Mouse (Mus musculus): Measurements from ENCODE around the gene Cd2bp2. TPM values are rescaled to one million over a fixed set of nuclear protein-coding genes. Genes with fewer than 3 reads are reported as not detected.
A peak's percentile ranks its signal among the peaks of the same experiment; 100 is the strongest.

Gene Cd2bp2
- polyA plus RNA-seq, 2 experiments = 54.2 to 110 TPM

DNA sequence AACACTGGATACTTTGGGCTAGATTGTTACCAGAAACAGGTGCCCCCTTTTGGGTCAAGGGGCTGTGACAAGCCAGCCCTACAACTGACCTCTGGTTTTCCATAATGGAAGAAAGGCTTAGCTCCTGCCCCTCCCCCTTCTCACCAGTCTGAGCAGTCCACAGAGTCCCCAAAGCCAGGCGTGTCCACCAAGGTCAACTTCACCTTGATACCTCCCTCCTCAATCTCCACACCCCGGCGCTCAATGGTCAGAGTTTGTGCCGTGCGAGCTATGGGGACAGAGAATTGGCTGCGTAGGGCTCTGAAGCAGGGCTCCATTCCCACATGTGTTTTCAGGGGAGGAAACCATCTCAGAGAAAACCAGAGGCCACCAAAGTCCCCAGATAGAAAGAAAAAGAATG, 21.6 kb upstream of the Cd2bp2 start:
- ATAC-seq (ENCODE audit: low FRiP score, low read depth) (no peak), DNase-seq (ENCODE audit: low spot score) (no peak)
- Histone ChIP-seq H3K9ac (ENCODE audit: low read depth, low read length, severe bottlenecking) (no peak overlapping the region), H3K4me1 (ENCODE audit: control insufficient read depth, insufficient read depth, low read length) (peaks cover 10% of the 10 kb centered on the region), H3K27ac (replicated peaks; ENCODE audit: low read depth, low read length) (no peak overlapping the region), H3K9me3 (ENCODE audit: control insufficient read depth, low read length) (no peaks in the 10 kb centered on the region), H3K4me2 (replicated peaks; ENCODE audit: low read depth, low read length, severe bottlenecking) (no peak overlapping the region), H3K36me3 (ENCODE audit: control insufficient read depth, insufficient read depth, low read length) (no peaks in the 10 kb centered on the region), H3K4me3 (replicated peaks; ENCODE audit: low read length) (no peak overlapping the region), H3K27me3 (ENCODE audit: control insufficient read depth, insufficient read depth, low read length) (no peaks in the 10 kb centered on the region)
- TF ChIP-seq POLR2A (IDR thresholded peaks at IDR 0.05; ENCODE audit: borderline replicate concordance, extremely low read depth, insufficient read depth, insufficient read length) = no peak
- 86% methylated on average over 6 of the region's 6 CpGs for WGBS

DNA sequence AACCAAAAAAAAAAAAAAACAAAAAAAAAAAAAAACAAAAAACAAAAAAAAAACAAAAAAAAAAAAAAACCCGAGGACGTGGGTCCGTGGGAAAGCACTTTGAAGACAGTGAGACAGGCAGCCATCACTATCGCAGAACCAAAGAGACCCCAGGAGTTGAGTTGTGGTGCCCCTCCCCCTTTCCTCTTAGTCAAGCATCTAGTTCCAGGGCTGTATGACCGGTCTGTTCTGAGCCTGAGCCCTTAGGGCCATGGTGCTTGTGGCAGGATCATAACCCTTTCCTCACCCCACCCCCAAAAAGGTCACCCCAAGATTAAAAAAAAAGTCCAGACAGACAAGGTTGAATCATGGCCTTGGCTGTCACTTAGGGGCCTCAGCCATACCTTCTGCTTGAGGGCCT, 20.5 kb upstream of the Cd2bp2 start:
- Histone ChIP-seq H3K4me2 (replicated peaks; ENCODE audit: low read depth, low read length, severe bottlenecking) (no peak overlapping the region), H3K4me3 (replicated peaks; ENCODE audit: low read length) (no peak overlapping the region), H3K27ac (replicated peaks; ENCODE audit: low read depth, low read length) (no peak overlapping the region), H3K9me3 (ENCODE audit: control insufficient read depth, low read length) (no peaks in the 10 kb centered on the region), H3K4me1 (ENCODE audit: control insufficient read depth, insufficient read depth, low read length) (peaks cover 10% of the 10 kb centered on the region), H3K9ac (ENCODE audit: low read depth, low read length, severe bottlenecking) (no peak overlapping the region), H3K27me3 (ENCODE audit: control insufficient read depth, insufficient read depth, low read length) (no peaks in the 10 kb centered on the region), H3K36me3 (ENCODE audit: control insufficient read depth, insufficient read depth, low read length) (no peaks in the 10 kb centered on the region)
- 85% methylated on average over 5 of the region's 5 CpGs for WGBS
- DNase-seq (ENCODE audit: low spot score) (no peak), ATAC-seq (ENCODE audit: low FRiP score, low read depth) (no peak)
- TF ChIP-seq POLR2A (IDR thresholded peaks at IDR 0.05; ENCODE audit: borderline replicate concordance, extremely low read depth, insufficient read depth, insufficient read length) = no peak

DNA sequence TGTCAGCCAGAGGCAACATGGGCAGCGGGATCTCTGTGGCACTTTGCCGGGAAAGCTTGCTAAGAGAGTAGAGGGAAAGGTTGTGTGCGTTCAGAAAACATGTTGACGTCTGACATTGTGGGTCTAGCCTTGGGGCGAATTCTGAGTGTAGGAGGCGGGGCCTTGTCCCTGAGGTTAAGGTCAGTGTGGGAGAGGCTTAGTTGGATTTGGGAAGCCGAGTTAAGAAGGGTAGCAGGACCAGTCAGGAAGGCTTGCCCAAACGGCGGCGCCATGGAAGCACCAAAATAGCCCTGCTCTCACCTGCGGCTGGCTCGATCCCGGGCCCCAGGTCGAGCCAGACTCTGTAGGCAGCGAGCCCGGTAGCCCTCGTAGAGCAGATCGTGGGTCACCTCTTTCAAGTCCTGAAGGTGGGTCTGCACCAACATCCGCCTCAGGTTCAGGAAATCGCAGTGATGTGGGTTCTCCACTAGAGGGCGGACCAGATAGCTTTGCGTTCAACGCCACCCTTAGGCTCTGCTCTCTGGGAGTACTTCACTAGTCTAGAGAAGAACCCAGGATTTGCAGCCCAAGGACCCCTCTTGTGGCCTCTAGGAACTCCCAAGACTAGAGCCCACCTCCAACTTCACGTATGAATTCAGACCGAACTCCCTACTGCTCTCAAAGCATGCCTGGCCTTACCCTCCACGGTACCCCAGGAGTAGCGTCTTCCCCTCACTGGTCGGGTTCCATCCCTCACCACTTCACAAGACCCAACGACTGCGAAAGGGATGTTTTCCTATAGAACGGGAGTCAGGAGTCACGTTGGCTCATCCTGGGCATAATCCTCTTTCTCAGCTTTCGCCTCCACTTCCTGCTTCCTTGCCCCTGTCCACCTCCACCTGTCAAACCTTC, 19.4 kb upstream of the Cd2bp2 start:
- Histone ChIP-seq H3K27me3 (ENCODE audit: control insufficient read depth, insufficient read depth, low read length) (no peaks in the 10 kb centered on the region), H3K4me2 (replicated peaks; ENCODE audit: low read depth, low read length, severe bottlenecking) (peak overlapping the region; percentile 60), H3K27ac (replicated peaks; ENCODE audit: low read depth, low read length) (no peak overlapping the region; the same call in 1 of the 2 replicates), H3K4me1 (ENCODE audit: control insufficient read depth, insufficient read depth, low read length) (peaks cover 10% of the 10 kb centered on the region), H3K9ac (ENCODE audit: low read depth, low read length, severe bottlenecking) (peak overlapping the region; percentile 53), H3K9me3 (ENCODE audit: control insufficient read depth, low read length) (no peaks in the 10 kb centered on the region), H3K36me3 (ENCODE audit: control insufficient read depth, insufficient read depth, low read length) (no peaks in the 10 kb centered on the region), H3K4me3 (replicated peaks; ENCODE audit: low read length) (peak overlapping the region; percentile 34)
- ATAC-seq (ENCODE audit: low FRiP score, low read depth) (peak; percentile 48), DNase-seq (ENCODE audit: low spot score) (peak; percentile 82)
- WGBS = 20% methylated on average over 33 of the region's 33 CpGs
- TF ChIP-seq POLR2A (IDR thresholded peaks at IDR 0.05; ENCODE audit: borderline replicate concordance, extremely low read depth, insufficient read depth, insufficient read length) = no peak

DNA sequence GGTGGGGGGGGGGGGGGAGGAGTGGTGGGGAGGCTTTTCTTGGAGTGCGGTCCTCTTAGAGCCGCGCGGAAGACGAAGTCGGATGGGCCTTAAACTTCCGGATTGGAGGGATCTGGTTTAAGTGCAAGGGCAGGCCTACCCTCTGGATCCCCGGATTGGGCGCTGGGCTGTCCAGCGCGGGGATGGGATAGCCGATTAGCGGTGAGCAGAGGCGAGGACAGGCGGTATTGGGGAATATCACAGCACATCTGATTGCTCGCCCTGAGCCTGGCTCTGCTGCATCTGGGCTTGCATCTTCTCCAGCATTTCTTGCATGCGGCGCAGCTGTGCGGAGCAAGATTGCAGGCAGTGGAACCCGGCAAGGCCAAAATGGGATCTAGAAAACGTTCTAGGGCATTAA, 18.7 kb upstream of the Cd2bp2 start:
- H3K4me2 ChIP-seq (replicated peaks; ENCODE audit: low read depth, low read length, severe bottlenecking) = peak overlapping the region; percentile 60
- no peaks in the 10 kb centered on the region for H3K27me3 ChIP-seq (ENCODE audit: control insufficient read depth, insufficient read depth, low read length)
- H3K4me3 ChIP-seq (replicated peaks; ENCODE audit: low read length) = peak overlapping the region; percentile 34
- WGBS = 27% methylated on average over 21 of the region's 21 CpGs
- H3K4me1 ChIP-seq (ENCODE audit: control insufficient read depth, insufficient read depth, low read length) = peaks cover 11% of the 10 kb centered on the region
- no peaks in the 10 kb centered on the region for H3K36me3 ChIP-seq (ENCODE audit: control insufficient read depth, insufficient read depth, low read length)
- no peak for TF ChIP-seq POLR2A (IDR thresholded peaks at IDR 0.05; ENCODE audit: borderline replicate concordance, extremely low read depth, insufficient read depth, insufficient read length)
- no peaks in the 10 kb centered on the region for H3K9me3 ChIP-seq (ENCODE audit: control insufficient read depth, low read length)
- ATAC-seq (ENCODE audit: low FRiP score, low read depth) = no peak
- H3K9ac ChIP-seq (ENCODE audit: low read depth, low read length, severe bottlenecking) = peak overlapping the region; percentile 53
- H3K27ac ChIP-seq (replicated peaks; ENCODE audit: low read depth, low read length) = no peak overlapping the region; the same call in 1 of the 2 replicates
- DNase-seq (ENCODE audit: low spot score) = no peak

DNA sequence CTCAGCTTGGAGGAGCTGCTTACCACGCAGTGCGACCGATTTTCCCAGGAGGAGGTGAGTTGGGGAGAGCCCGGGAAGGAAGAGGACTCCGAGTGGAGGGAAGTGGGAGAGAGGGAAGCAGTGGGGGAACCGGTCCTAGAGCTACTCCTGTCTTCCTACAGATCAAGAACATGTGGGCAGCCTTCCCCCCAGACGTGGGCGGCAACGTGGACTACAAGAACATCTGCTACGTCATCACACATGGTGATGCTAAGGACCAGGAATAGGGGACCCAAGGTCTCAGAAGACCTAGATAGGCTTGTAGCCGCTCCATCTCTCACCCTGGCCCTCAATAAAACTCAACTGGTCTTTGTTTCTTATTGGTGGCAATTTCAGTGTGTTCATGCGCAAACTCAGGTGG, 18.1 kb upstream of the Cd2bp2 start:
- Histone ChIP-seq H3K27ac (replicated peaks; ENCODE audit: low read depth, low read length) (no peak overlapping the region), H3K4me3 (replicated peaks; ENCODE audit: low read length) (peak overlapping the region; percentile 34; the same call in 1 of the 2 replicates), H3K9ac (ENCODE audit: low read depth, low read length, severe bottlenecking) (peak overlapping the region; percentile 53; the same call in 1 of the 2 replicates), H3K27me3 (ENCODE audit: control insufficient read depth, insufficient read depth, low read length) (no peaks in the 10 kb centered on the region), H3K9me3 (ENCODE audit: control insufficient read depth, low read length) (no peaks in the 10 kb centered on the region), H3K4me1 (ENCODE audit: control insufficient read depth, insufficient read depth, low read length) (peaks cover 15% of the 10 kb centered on the region), H3K4me2 (replicated peaks; ENCODE audit: low read depth, low read length, severe bottlenecking) (peak overlapping the region; percentile 60), H3K36me3 (ENCODE audit: control insufficient read depth, insufficient read depth, low read length) (no peaks in the 10 kb centered on the region)
- ATAC-seq (ENCODE audit: low FRiP score, low read depth) (no peak), DNase-seq (ENCODE audit: low spot score) (no peak)
- TF ChIP-seq POLR2A (IDR thresholded peaks at IDR 0.05; ENCODE audit: borderline replicate concordance, extremely low read depth, insufficient read depth, insufficient read length) = no peak
- WGBS = 47% methylated on average over 12 of the region's 12 CpGs
